Mouse (Mus musculus) E14TG2a.4 (cell line): Measurements from ENCODE around the gene Pcsk5.

Experiments used
- CTCF ChIP-seq: conservative IDR thresholded peaks from 2 replicates; pipeline ENCODE4 v1.5.1; 2014; ENCODE audit warnings: low read length
- POU5F1 ChIP-seq: IDR thresholded peaks from 2 replicates; pipeline ENCODE4 v1.6.1; 2014; ENCODE audit warnings: low read length, borderline replicate concordance

- no peak for TF ChIP-seq CTCF
- no peak for TF ChIP-seq POU5F1
Observed at GRCm38 (mm10) chr19:17761678-17762077, 75.8 kb downstream of the Pcsk5 start.
